In genomic region chr11:114724787-114725590, GRCm38 (mm10) we compare ENCODE assay signal across 8 mouse cellular contexts. TPM values are rescaled to one million over a fixed set of nuclear protein-coding genes. Genes with fewer than 3 reads are reported as not detected.
A peak's percentile ranks its signal among the peaks of the same experiment; 100 is the strongest.
DNase-seq lines count a peak whose midpoint lies in the region; ATAC-seq lines count a peak whose summit lies in the region.

No protein-coding gene starts in this region.

- no peaks in the 10 kb centered on the region for H3K9me3 ChIP-seq in embryonic facial prominence, embryonic 11.5 days (replicated peaks; ENCODE audit: control insufficient read depth, low read length)
- H3K9me3 ChIP-seq in midbrain, embryonic 11.5 days (ENCODE audit: control insufficient read depth, low read length): no peaks in the 10 kb centered on the region

- ATAC-seq in embryonic facial prominence, embryonic 11.5 days (replicated peaks; ENCODE audit: insufficient number of reproducible peaks, low FRiP score, low TSS enrichment, low read depth): no peak
- no peak for ATAC-seq in megakaryocyte, adult 5-6 weeks (ENCODE audit: poor library complexity, severe bottlenecking)
- no peak for ATAC-seq in midbrain, embryonic 11.5 days (ENCODE audit: low FRiP score)

- 50% methylated on average over 11 of the region's 11 CpGs for WGBS in embryonic facial prominence, embryonic 11.5 days
- 81% methylated on average over 11 of the region's 11 CpGs for WGBS in midbrain, embryonic 11.5 days

- H3K4me3 ChIP-seq in embryonic facial prominence, embryonic 11.5 days (ENCODE audit: low read depth, low read length): no peak overlapping the region
- H3K4me3 ChIP-seq in midbrain, embryonic 11.5 days (ENCODE audit: low read depth, low read length): no peak overlapping the region

- peak; percentile 50 for DNase-seq in embryo, embryonic 11 days
- no peak for DNase-seq in embryo, embryonic 9.5 days (ENCODE audit: extremely low spot score)
- peak; percentile 28 for DNase-seq in 416B (ENCODE audit: low read depth)
- DNase-seq in embryonic facial prominence, embryonic 11.5 days (ENCODE audit: low spot score): peak; percentile 74
- peak; percentile 54 to 57 for DNase-seq in heart, postnatal 14 days
- DNase-seq in skeletal muscle tissue, adult 2 months (ENCODE audit: low read depth, low spot score): peak; percentile 78
- no peak for DNase-seq in midbrain, embryonic 11.5 days (ENCODE audit: low spot score, missing footprints)

- no peak overlapping the region for H3K9ac ChIP-seq in embryonic facial prominence, embryonic 11.5 days (replicated peaks; ENCODE audit: low read length)
- H3K9ac ChIP-seq in midbrain, embryonic 11.5 days (ENCODE audit: low read length): no peak overlapping the region

- H3K36me3 ChIP-seq in embryonic facial prominence, embryonic 11.5 days (replicated peaks; ENCODE audit: control insufficient read depth, insufficient read depth, low read depth, low read length): no peaks in the 10 kb centered on the region
- no peaks in the 10 kb centered on the region for H3K36me3 ChIP-seq in midbrain, embryonic 11.5 days (ENCODE audit: control insufficient read depth, insufficient read depth, low read length)

- H3K27ac ChIP-seq in embryonic facial prominence, embryonic 11.5 days (replicated peaks; ENCODE audit: low read depth, low read length): no peak overlapping the region
- H3K27ac ChIP-seq in midbrain, embryonic 11.5 days (ENCODE audit: low read depth, low read length): no peak overlapping the region

- intact Hi-C loops in heart, postnatal 14 days (cut with DNase I): loop anchor here (5.0 kb wide), 1 partner anchor 53 kb away; no protein-coding TSS in a partner anchor

- no peaks in the 10 kb centered on the region for H3K27me3 ChIP-seq in embryonic facial prominence, embryonic 11.5 days (ENCODE audit: control insufficient read depth, insufficient read depth, low read length)
- peaks cover 3% of the 10 kb centered on the region; the same call in 1 of the 2 replicates for H3K27me3 ChIP-seq in midbrain, embryonic 11.5 days (ENCODE audit: control insufficient read depth, insufficient read depth, low read length)

- H3K4me1 ChIP-seq in embryonic facial prominence, embryonic 11.5 days (ENCODE audit: control insufficient read depth, insufficient read depth, low read length): no peaks in the 10 kb centered on the region
- peaks cover 10% of the 10 kb centered on the region for H3K4me1 ChIP-seq in midbrain, embryonic 11.5 days (ENCODE audit: control insufficient read depth, insufficient read depth, low read length)

- H3K4me2 ChIP-seq in embryonic facial prominence, embryonic 11.5 days (ENCODE audit: low read depth, low read length): no peak overlapping the region
- no peak overlapping the region for H3K4me2 ChIP-seq in midbrain, embryonic 11.5 days

RNA-seq across cellular contexts. Expression of gene Dnaic2, which starts 2.2 kb away (rescaled TPM):
- 1.4 and 1.6 TPM in 2 replicates for polyA plus RNA-seq in embryonic facial prominence, embryonic 11.5 days (2014; fragmentation: Nextera tagmentation; extraction: Ambion mirVana)
- total RNA-seq in heart, postnatal 14 days (2021): under 1 TPM; 0.27 to 0.60 TPM
- total RNA-seq in megakaryocyte, adult 5-6 weeks (2015): not detected in 2 replicates
- not detected in 2 replicates for total RNA-seq in megakaryocyte, adult 5-6 weeks (2017)
- polyA plus RNA-seq in midbrain, embryonic 11.5 days (2014; fragmentation: Nextera tagmentation; extraction: Ambion mirVana): 1.2 and 1.3 TPM in 2 replicates

RNA-seq across cellular contexts. Expression of gene Kif19a, which starts 40.2 kb away (rescaled TPM):
- polyA plus RNA-seq in embryonic facial prominence, embryonic 11.5 days (2014; fragmentation: Nextera tagmentation; extraction: Ambion mirVana): 0.81 and 2.1 TPM in 2 replicates
- total RNA-seq in heart, postnatal 14 days (2021): 1 to 10 TPM in 1 of 2 experiments, under 1 TPM in 1; 0.27 to 1.3 TPM
- total RNA-seq in megakaryocyte, adult 5-6 weeks (2015): 0.16 and 0.27 TPM in 2 replicates
- total RNA-seq in megakaryocyte, adult 5-6 weeks (2017): 0.11 and 0.69 TPM in 2 replicates
- 0.61 and 0.94 TPM in 2 replicates for polyA plus RNA-seq in midbrain, embryonic 11.5 days (2014; fragmentation: Nextera tagmentation; extraction: Ambion mirVana)

RNA-seq across cellular contexts. Expression of gene Ttyh2, which starts 49.8 kb away (rescaled TPM):
- 15.5 and 16.4 TPM in 2 replicates for polyA plus RNA-seq in embryonic facial prominence, embryonic 11.5 days (2014; fragmentation: Nextera tagmentation; extraction: Ambion mirVana)
- 10 to 100 TPM; 11.3 to 13.4 TPM for total RNA-seq in heart, postnatal 14 days (2021)
- 0.27 and 0.40 TPM in 2 replicates for total RNA-seq in megakaryocyte, adult 5-6 weeks (2015)
- total RNA-seq in megakaryocyte, adult 5-6 weeks (2017): 0.73 and 0.88 TPM in 2 replicates
- polyA plus RNA-seq in midbrain, embryonic 11.5 days (2014; fragmentation: Nextera tagmentation; extraction: Ambion mirVana): 11.0 and 11.4 TPM in 2 replicates

RNA-seq across cellular contexts. Expression of gene Rpl38, which starts 56.7 kb away (rescaled TPM):
- 888 and 938 TPM in 2 replicates for polyA plus RNA-seq in embryonic facial prominence, embryonic 11.5 days (2014; fragmentation: Nextera tagmentation; extraction: Ambion mirVana)
- 100 to 1,000 TPM; 606 to 649 TPM for total RNA-seq in heart, postnatal 14 days (2021)
- total RNA-seq in megakaryocyte, adult 5-6 weeks (2015): 716 and 867 TPM in 2 replicates
- total RNA-seq in megakaryocyte, adult 5-6 weeks (2017): 2,870 and 3,242 TPM in 2 replicates
- polyA plus RNA-seq in midbrain, embryonic 11.5 days (2014; fragmentation: Nextera tagmentation; extraction: Ambion mirVana): 839 and 977 TPM in 2 replicates

Comparison
In these comparisons a context has a peak if more than half of its experiments do, and no peak if none do; other contexts are left out.
1. DNase-seq: peak in embryo, embryonic 11 days (single experiment), 416B (single experiment), embryonic facial prominence, embryonic 11.5 days (single experiment), heart, postnatal 14 days (2 of 2) and skeletal muscle tissue, adult 2 months (single experiment); none in embryo, embryonic 9.5 days (single experiment) and midbrain, embryonic 11.5 days (single experiment).
2. RNA of gene Ttyh2, which starts 49.8 kb away (total RNA-seq): 11.3 to 13.4 TPM in heart, postnatal 14 days; 0.27 to 0.88 TPM in megakaryocyte, adult 5-6 weeks; every median in the first group is over 4 times any median in the second.